Mouse (Mus musculus): ENCODE measurements around the gene Cadps. TPM values are rescaled to one million over a fixed set of nuclear protein-coding genes. Genes with fewer than 3 reads are reported as not detected.

The Cadps gene
- under 1 TPM in 1 of 2 experiments, not detected in 1; 0.09 TPM for total RNA-seq (2021)
- polyA plus RNA-seq (2012; rRNA removed), result 0.16 and 0.23 TPM in 2 replicates
- long read RNA-seq, result 0 reads

- no peaks in the 10 kb centered on the region for H3K36me3 ChIP-seq (ENCODE audit: control insufficient read depth, insufficient read depth, low read length)
- 2% methylated on average over 69 of the region's 71 CpGs for WGBS
- H3K27me3 ChIP-seq (ENCODE audit: control insufficient read depth, insufficient read depth, low read length), result peaks cover 3% of the 10 kb centered on the region; the same call in 1 of the 2 replicates
- no peak within 1 kb of the TSS for H3K9ac ChIP-seq (ENCODE audit: low read depth, low read length)
- DNase-seq, result no peak
- H3K27ac ChIP-seq, result no peak within 1 kb of the TSS
- peak within 1 kb of the TSS; percentile 32; the same call in 1 of the 2 replicates for H3K4me3 ChIP-seq
- intact Hi-C loops (cut with DNase I), result no loop called here
- no peaks in the 10 kb centered on the region for H3K4me1 ChIP-seq (ENCODE audit: control insufficient read depth, insufficient read depth, low read length)
- no peak for TF ChIP-seq EP300 (IDR thresholded peaks at IDR 0.05; ENCODE audit: insufficient read depth, low read depth, low read length)
- TF ChIP-seq CTCF (IDR thresholded peaks at IDR 0.05), result no peak
- no peak for TF ChIP-seq POLR2A (IDR thresholded peaks at IDR 0.05; ENCODE audit: insufficient read depth, low read depth, low read length)
- H3K79me2 ChIP-seq (replicated peaks; ENCODE audit: control insufficient read depth, insufficient read depth, low read length), result no peaks in the 10 kb centered on the region
These were observed at the start of gene Cadps for GRCm38 (mm10) chr14:12822491-12823219. Gene Cadps, minus strand, starts transcription at chr14:12823079.

GRCm38 (mm10) chr14:12869605-12870004, 46.7 kb upstream of the Cadps start:
- Histone ChIP-seq H3K4me1 (ENCODE audit: control insufficient read depth, insufficient read depth, low read length) (no peaks in the 10 kb centered on the region), H3K36me3 (ENCODE audit: control insufficient read depth, insufficient read depth, low read length) (no peaks in the 10 kb centered on the region), H3K27me3 (ENCODE audit: control insufficient read depth, insufficient read depth, low read length) (no peaks in the 10 kb centered on the region), H3K79me2 (replicated peaks; ENCODE audit: control insufficient read depth, insufficient read depth, low read length) (no peaks in the 10 kb centered on the region), H3K27ac (no peak overlapping the region), H3K4me3 (no peak overlapping the region), H3K9ac (ENCODE audit: low read depth, low read length) (no peak overlapping the region)
- DNase-seq, result no peak
- intact Hi-C loops (cut with DNase I), result no loop called here
- WGBS, result 87% methylated on average over 1 of the region's 1 CpGs
- TF ChIP-seq CTCF (IDR thresholded peaks at IDR 0.05) (no peak), EP300 (IDR thresholded peaks at IDR 0.05; ENCODE audit: insufficient read depth, low read depth, low read length) (no peak)

GRCm38 (mm10) chr14:12865258-12865657, 42.4 kb upstream of the Cadps start:
- Histone ChIP-seq H3K36me3 (ENCODE audit: control insufficient read depth, insufficient read depth, low read length) (no peaks in the 10 kb centered on the region), H3K4me1 (ENCODE audit: control insufficient read depth, insufficient read depth, low read length) (no peaks in the 10 kb centered on the region), H3K27me3 (ENCODE audit: control insufficient read depth, insufficient read depth, low read length) (no peaks in the 10 kb centered on the region), H3K79me2 (replicated peaks; ENCODE audit: control insufficient read depth, insufficient read depth, low read length) (no peaks in the 10 kb centered on the region), H3K27ac (no peak overlapping the region), H3K4me3 (no peak overlapping the region), H3K9ac (ENCODE audit: low read depth, low read length) (no peak overlapping the region)
- WGBS, result 57% methylated on average over 2 of the region's 2 CpGs
- no peak for DNase-seq
- intact Hi-C loops (cut with DNase I), result no loop called here
- no peak for TF ChIP-seq CTCF (IDR thresholded peaks at IDR 0.05)
- no peak for TF ChIP-seq POLR2A (IDR thresholded peaks at IDR 0.05; ENCODE audit: insufficient read depth, low read depth, low read length)
- TF ChIP-seq EP300 (IDR thresholded peaks at IDR 0.05; ENCODE audit: insufficient read depth, low read depth, low read length), result no peak

DNA sequence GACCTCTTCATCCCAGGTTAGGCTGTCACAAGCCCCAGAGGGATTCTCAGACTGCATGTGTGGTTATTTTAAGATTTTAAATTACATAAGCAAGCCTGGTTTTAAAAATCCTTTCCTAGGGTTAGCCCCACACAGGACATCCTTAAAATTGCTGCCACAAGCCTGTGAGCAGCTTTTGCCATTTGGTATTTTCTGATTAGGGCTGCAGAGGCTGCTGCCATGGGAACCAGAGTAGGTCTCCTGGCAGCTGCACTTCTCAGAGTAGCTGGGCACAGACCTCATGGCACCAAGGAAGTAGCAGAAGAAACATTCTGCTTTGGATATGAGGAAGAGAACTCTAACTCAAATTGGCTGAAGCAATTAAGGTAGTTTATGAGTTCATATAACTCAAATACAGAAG, 21.0 kb upstream of the Cadps start:
- TF ChIP-seq EP300 (IDR thresholded peaks at IDR 0.05; ENCODE audit: insufficient read depth, low read depth, low read length) (no peak), POLR2A (IDR thresholded peaks at IDR 0.05; ENCODE audit: insufficient read depth, low read depth, low read length) (no peak), CTCF (IDR thresholded peaks at IDR 0.05) (no peak)
- no peak for DNase-seq
- no peaks in the 10 kb centered on the region for H3K27me3 ChIP-seq (ENCODE audit: control insufficient read depth, insufficient read depth, low read length)
- no peak overlapping the region for H3K4me3 ChIP-seq
- no peak overlapping the region for H3K9ac ChIP-seq (ENCODE audit: low read depth, low read length)
- H3K79me2 ChIP-seq (replicated peaks; ENCODE audit: control insufficient read depth, insufficient read depth, low read length), result no peaks in the 10 kb centered on the region
- no peak overlapping the region for H3K27ac ChIP-seq
- intact Hi-C loops (cut with DNase I), result no loop called here
- no peaks in the 10 kb centered on the region for H3K36me3 ChIP-seq (ENCODE audit: control insufficient read depth, insufficient read depth, low read length)
- no peaks in the 10 kb centered on the region for H3K4me1 ChIP-seq (ENCODE audit: control insufficient read depth, insufficient read depth, low read length)

GRCm38 (mm10) chr14:12839471-12839870, 16.6 kb upstream of the Cadps start:
- intact Hi-C loops (cut with DNase I), result no loop called here
- TF ChIP-seq CTCF (IDR thresholded peaks at IDR 0.05), result no peak
- TF ChIP-seq POLR2A (IDR thresholded peaks at IDR 0.05; ENCODE audit: insufficient read depth, low read depth, low read length), result no peak
- no peak for TF ChIP-seq EP300 (IDR thresholded peaks at IDR 0.05; ENCODE audit: insufficient read depth, low read depth, low read length)
- no peak overlapping the region for H3K4me3 ChIP-seq
- no peaks in the 10 kb centered on the region for H3K4me1 ChIP-seq (ENCODE audit: control insufficient read depth, insufficient read depth, low read length)
- 29% methylated on average over 1 of the region's 1 CpGs for WGBS
- no peaks in the 10 kb centered on the region for H3K27me3 ChIP-seq (ENCODE audit: control insufficient read depth, insufficient read depth, low read length)
- no peaks in the 10 kb centered on the region for H3K36me3 ChIP-seq (ENCODE audit: control insufficient read depth, insufficient read depth, low read length)
- H3K27ac ChIP-seq, result no peak overlapping the region
- no peaks in the 10 kb centered on the region for H3K79me2 ChIP-seq (replicated peaks; ENCODE audit: control insufficient read depth, insufficient read depth, low read length)
- H3K9ac ChIP-seq (ENCODE audit: low read depth, low read length), result no peak overlapping the region
- no peak for DNase-seq

DNA sequence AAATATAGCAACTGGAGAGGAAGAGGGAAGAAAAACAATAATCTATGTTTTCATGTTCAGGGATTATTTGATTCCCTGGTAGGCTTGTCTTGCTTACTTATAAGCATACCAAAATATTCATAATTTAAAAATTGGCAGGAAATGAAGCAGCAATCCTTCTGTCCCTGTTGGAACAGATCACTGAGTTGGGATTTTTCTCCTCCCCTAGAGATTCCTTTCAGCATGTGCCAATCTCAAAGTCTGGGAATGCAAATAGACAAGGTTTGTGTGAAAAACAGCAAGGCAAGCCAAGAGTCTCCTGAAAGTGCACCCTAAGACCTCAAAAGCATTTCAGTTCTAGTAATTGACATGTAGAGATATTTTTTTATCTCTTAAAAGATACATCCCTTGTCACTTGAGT, 16.1 kb upstream of the Cadps start:
- Histone ChIP-seq H3K79me2 (replicated peaks; ENCODE audit: control insufficient read depth, insufficient read depth, low read length) (no peaks in the 10 kb centered on the region), H3K36me3 (ENCODE audit: control insufficient read depth, insufficient read depth, low read length) (no peaks in the 10 kb centered on the region), H3K9ac (ENCODE audit: low read depth, low read length) (no peak overlapping the region), H3K27ac (no peak overlapping the region), H3K27me3 (ENCODE audit: control insufficient read depth, insufficient read depth, low read length) (no peaks in the 10 kb centered on the region), H3K4me3 (no peak overlapping the region), H3K4me1 (ENCODE audit: control insufficient read depth, insufficient read depth, low read length) (no peaks in the 10 kb centered on the region)
- intact Hi-C loops (cut with DNase I), result no loop called here
- no peak for DNase-seq
- TF ChIP-seq CTCF (IDR thresholded peaks at IDR 0.05), result no peak
- no peak for TF ChIP-seq POLR2A (IDR thresholded peaks at IDR 0.05; ENCODE audit: insufficient read depth, low read depth, low read length)
- no peak for TF ChIP-seq EP300 (IDR thresholded peaks at IDR 0.05; ENCODE audit: insufficient read depth, low read depth, low read length)

All from heart, adult 2 months (tissue).